Comparison of ENCODE assay signal across 9 mouse cellular contexts in the genomic region with DNA sequence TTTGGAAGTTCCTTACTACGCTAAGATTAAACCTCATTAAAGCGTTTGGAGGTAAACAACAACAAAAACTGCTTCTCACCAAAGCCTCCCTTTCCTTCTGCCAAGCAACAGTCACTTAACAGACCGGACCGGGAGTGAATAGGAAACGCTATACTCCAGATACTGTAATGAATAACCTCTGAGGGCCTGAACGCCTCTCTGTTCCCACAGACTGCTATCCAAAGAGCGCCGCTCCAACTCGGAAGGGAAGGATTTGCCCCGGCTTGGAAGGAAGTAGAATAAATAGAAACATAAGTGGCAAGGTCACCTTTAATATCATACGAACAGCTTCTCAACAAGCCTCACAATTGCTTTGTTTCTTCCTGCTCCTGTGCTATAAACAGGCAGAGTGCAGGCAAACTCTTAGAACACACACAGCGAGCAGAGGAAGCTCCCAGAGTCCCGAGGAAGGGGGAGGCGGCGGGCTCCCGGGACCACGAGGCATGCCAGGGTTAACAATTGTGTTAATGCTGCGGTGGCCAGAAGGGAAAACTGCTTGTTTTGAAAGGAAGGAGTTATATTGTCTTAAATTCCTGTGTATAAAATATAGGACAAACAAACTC. TPM values are rescaled to one million over a fixed set of nuclear protein-coding genes. Genes with fewer than 3 reads are reported as not detected.
DNase-seq lines count a peak whose midpoint lies in the region; ATAC-seq lines count a peak whose summit lies in the region.
"Had no signal": no experiment of that assay in that cellular context is flagged by ENCODE, and none has a peak within 500 bp of the region (broad histone marks: within the 10 kb centered on the region; RNA-seq: fewer than 3 reads in every experiment).

No protein-coding gene starts in this region.

- H3K4me3 ChIP-seq in embryonic facial prominence, embryonic 11.5 days (ENCODE audit: low read depth, low read length) = no peak overlapping the region
- peak overlapping the region; percentile 11; the same call in 1 of the 2 replicates for H3K4me3 ChIP-seq in midbrain, embryonic 16.5 days (ENCODE audit: low read depth, low read length)
- H3K4me3 ChIP-seq: liver, embryonic 13.5 days had no signal

- intact Hi-C loops in heart, postnatal 14 days (cut with DNase I) = loop anchor here (2.0 to 5.0 kb wide), 5 partner anchors 16 to 370 kb away; partner anchors contain the start of genes Cxcr4 and Dars

- 38% methylated on average over 18 of the region's 18 CpGs for WGBS in embryonic facial prominence, embryonic 11.5 days
- WGBS in midbrain, embryonic 16.5 days = 25% methylated on average over 18 of the region's 18 CpGs

- H3K9me3 ChIP-seq in embryonic facial prominence, embryonic 11.5 days (replicated peaks; ENCODE audit: control insufficient read depth, low read length) = no peaks in the 10 kb centered on the region
- H3K9me3 ChIP-seq in midbrain, embryonic 16.5 days (replicated peaks; ENCODE audit: control insufficient read depth, low read length, poor library complexity, severe bottlenecking) = no peaks in the 10 kb centered on the region
- H3K9me3 ChIP-seq: liver, embryonic 13.5 days had no signal

- H3K4me1 ChIP-seq in embryonic facial prominence, embryonic 11.5 days (ENCODE audit: control insufficient read depth, insufficient read depth, low read length) = no peaks in the 10 kb centered on the region
- H3K4me1 ChIP-seq in midbrain, embryonic 16.5 days (ENCODE audit: control insufficient read depth, insufficient read depth, low read length) = peaks cover 10% of the 10 kb centered on the region; the same call in 1 of the 2 replicates
- H3K4me1 ChIP-seq: liver, embryonic 13.5 days had no signal

- no peak overlapping the region for H3K9ac ChIP-seq in embryonic facial prominence, embryonic 11.5 days (replicated peaks; ENCODE audit: low read length)
- peak overlapping the region; percentile 44; the same call in 1 of the 2 replicates for H3K9ac ChIP-seq in midbrain, embryonic 16.5 days (ENCODE audit: low read depth, low read length)
- H3K9ac ChIP-seq: liver, embryonic 13.5 days had no signal

- no peaks in the 10 kb centered on the region for H3K27me3 ChIP-seq in embryonic facial prominence, embryonic 11.5 days (ENCODE audit: control insufficient read depth, insufficient read depth, low read length)
- H3K27me3 ChIP-seq in midbrain, embryonic 16.5 days (ENCODE audit: control insufficient read depth, insufficient read depth, low read depth, low read length) = no peaks in the 10 kb centered on the region
- H3K27me3 ChIP-seq: liver, embryonic 13.5 days had no signal

- peak; percentile 14 for DNase-seq in adrenal gland, adult 2 months
- DNase-seq in adrenal gland, postnatal 4 days (ENCODE audit: low spot score in 2 of 2) = no peak
- peak; percentile 31 for DNase-seq in embryonic facial prominence, embryonic 11.5 days (ENCODE audit: low spot score)
- DNase-seq in heart, postnatal 14 days = peak; percentile 54 to 58
- DNase-seq in kidney, postnatal 14 days = peak; percentile 62
- DNase-seq in cerebellum, adult 11 months = no peak
- no peak for DNase-seq in left cerebral cortex, adult 9 months (ENCODE audit: low spot score in 2 of 2)
- DNase-seq: liver, embryonic 13.5 days had no signal

- H3K4me2 ChIP-seq in embryonic facial prominence, embryonic 11.5 days (ENCODE audit: low read depth, low read length) = no peak overlapping the region
- H3K4me2 ChIP-seq in midbrain, embryonic 16.5 days (ENCODE audit: low read length) = peak overlapping the region; percentile 49
- H3K4me2 ChIP-seq: liver, embryonic 13.5 days had no signal

- no peaks in the 10 kb centered on the region for H3K36me3 ChIP-seq in embryonic facial prominence, embryonic 11.5 days (replicated peaks; ENCODE audit: control insufficient read depth, insufficient read depth, low read depth, low read length)
- H3K36me3 ChIP-seq in midbrain, embryonic 16.5 days (ENCODE audit: control insufficient read depth, insufficient read depth, low read length) = no peaks in the 10 kb centered on the region
- H3K36me3 ChIP-seq: liver, embryonic 13.5 days had no signal

- peak; percentile 53; the same call in 1 of the 2 replicates for ATAC-seq in embryonic facial prominence, embryonic 11.5 days (replicated peaks; ENCODE audit: insufficient number of reproducible peaks, low FRiP score, low TSS enrichment, low read depth)
- peak; percentile 66 for ATAC-seq in midbrain, embryonic 16.5 days

- H3K27ac ChIP-seq in embryonic facial prominence, embryonic 11.5 days (replicated peaks; ENCODE audit: low read depth, low read length) = no peak overlapping the region
- 0 out of 2 replicates have a peak overlapping the region, but pooled peaks have one; percentile 28 for H3K27ac ChIP-seq in midbrain, embryonic 16.5 days (ENCODE audit: low read length)
- H3K27ac ChIP-seq: liver, embryonic 13.5 days had no signal

RNA-seq across cellular contexts. Expression of gene Dars, which starts 39.8 kb away (rescaled TPM):
- total RNA-seq in adrenal gland, adult 2 months (2021) = 10 to 100 TPM; 81.7 to 98.0 TPM
- 10.4 and 12.8 TPM in 2 replicates for polyA plus RNA-seq in adrenal gland, adult 2 months (2012; rRNA removed)
- total RNA-seq in adrenal gland, postnatal 4 days (2021) = 10 to 100 TPM; 89.4 to 96.5 TPM
- 123 and 126 TPM in 2 replicates for polyA plus RNA-seq in embryonic facial prominence, embryonic 11.5 days (2014; fragmentation: Nextera tagmentation; extraction: Ambion mirVana)
- total RNA-seq in heart, postnatal 14 days (2021) = 10 to 100 TPM; 53.1 to 56.4 TPM
- 123 and 124 TPM in 2 replicates for polyA plus RNA-seq in midbrain, embryonic 16.5 days (2015; fragmentation: Nextera tagmentation; extraction: Ambion mirVana)

Comparison
In these comparisons a context has a peak if more than half of its experiments do, and no peak if none do; other contexts are left out.
1. DNase-seq: peak in adrenal gland, adult 2 months (single experiment), embryonic facial prominence, embryonic 11.5 days (single experiment), heart, postnatal 14 days (2 of 2) and kidney, postnatal 14 days (single experiment); none in adrenal gland, postnatal 4 days (0 of 2), cerebellum, adult 11 months (single experiment) and left cerebral cortex, adult 9 months (0 of 2).